Mouse (Mus musculus) small intestine, adult 2 months (tissue): Measurements from ENCODE around the gene Dok5.

Source experiments
- CTCF ChIP-seq: fragments of 200-500 bp; IDR thresholded peaks from 2 replicates; pipeline ENCODE4 v1.5.1; 2012; ENCODE audit warnings: low read depth, mild to moderate bottlenecking, control low read depth, inconsistent platforms, low read length, moderate library complexity, mixed read lengths; ENCODE audit not compliant: insufficient replicate concordance, insufficient read length; ENCODE audit errors: extremely low read depth
- POLR2A ChIP-seq: fragments of 200-500 bp; IDR thresholded peaks from 2 replicates; pipeline ENCODE4 v1.6.1; 2012; ENCODE audit warnings: low read depth, mild to moderate bottlenecking, control low read depth, inconsistent platforms, low read length, moderate library complexity

DNA sequence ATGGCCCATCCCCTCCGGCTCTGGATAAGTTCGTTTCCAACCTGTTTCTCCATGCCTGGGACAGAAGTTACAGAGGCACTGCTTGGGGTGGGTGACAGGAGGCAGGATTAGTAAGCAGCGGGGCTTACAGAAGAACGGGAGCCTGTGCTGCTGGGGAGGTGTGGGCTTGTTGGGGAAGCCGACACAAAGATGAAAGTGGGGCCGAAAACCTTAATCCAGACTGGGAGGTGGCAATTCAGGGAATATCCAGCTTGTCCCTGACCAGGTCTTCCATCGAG is 171.4 kb downstream of the Dok5 start:
- TF ChIP-seq POLR2A, result no peak
- no peak for TF ChIP-seq CTCF
